Mouse (Mus musculus): ENCODE measurements around the gene Mars.

DNA sequence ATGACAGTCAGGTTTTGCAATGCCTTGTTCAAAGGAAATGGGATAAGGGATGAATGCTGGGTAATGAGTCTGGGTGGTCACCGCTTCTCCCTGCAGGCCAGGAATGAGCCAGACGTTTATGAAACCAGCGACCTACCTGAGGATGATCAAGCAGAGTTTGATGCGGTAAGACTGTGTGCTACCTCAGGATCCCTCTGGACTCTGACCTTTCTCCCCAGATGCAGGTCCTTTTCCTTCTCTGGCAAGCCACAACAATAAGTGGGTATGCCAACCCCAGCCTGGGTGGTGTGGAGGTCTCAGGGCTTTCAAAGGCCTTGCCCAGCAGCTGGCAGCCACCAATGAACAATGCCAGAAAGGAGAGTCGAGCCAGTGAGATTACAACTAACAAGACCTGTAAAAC lies 44.3 kb downstream of the Mars start:
- no peak for TF ChIP-seq CTCF (IDR thresholded peaks at IDR 0.05; ENCODE audit: control insufficient read depth, insufficient read depth, insufficient read length)
- no peak for TF ChIP-seq FOSL1 (IDR thresholded peaks at IDR 0.05; ENCODE audit: insufficient read depth, low read length, poor library complexity, severe bottlenecking)
- no peak for TF ChIP-seq USF1 (IDR thresholded peaks at IDR 0.05; ENCODE audit: low read depth)
- TF ChIP-seq CEBPB (IDR thresholded peaks at IDR 0.05; ENCODE audit: low read depth): no peak
- no peak for TF ChIP-seq MAX (IDR thresholded peaks at IDR 0.05)

Measured in C2C12 (cell line).